Mouse (Mus musculus): ENCODE results near the gene Kctd18.

Kctd18 gene

DNA sequence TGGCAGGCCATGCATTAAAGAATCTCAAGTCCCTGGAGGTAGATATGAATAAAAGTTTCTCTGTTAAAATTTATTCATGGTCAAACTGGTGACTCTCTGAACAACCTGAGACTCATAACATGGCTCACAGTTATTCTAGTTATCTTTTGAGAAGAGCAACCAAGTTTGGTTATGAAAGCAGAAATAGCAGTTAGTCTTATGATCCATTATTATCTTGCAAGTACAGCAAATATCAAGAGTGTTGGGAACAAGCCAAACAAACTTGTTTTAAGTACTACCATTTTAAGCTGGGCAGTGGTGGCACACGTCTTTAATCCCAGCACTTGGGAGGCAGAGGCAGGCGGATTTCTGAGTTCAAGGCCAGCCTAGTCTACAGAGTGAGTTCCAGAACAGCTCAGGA, 27.5 kb downstream of the Kctd18 start:
- DNase-seq (ENCODE audit: low spot score in 2 of 2) = no peak

- no peak for DNase-seq (ENCODE audit: low spot score in 2 of 2)
Observed at GRCm38 (mm10) chr1:57989052-57989600, 29.6 kb downstream of the Kctd18 start.

DNA sequence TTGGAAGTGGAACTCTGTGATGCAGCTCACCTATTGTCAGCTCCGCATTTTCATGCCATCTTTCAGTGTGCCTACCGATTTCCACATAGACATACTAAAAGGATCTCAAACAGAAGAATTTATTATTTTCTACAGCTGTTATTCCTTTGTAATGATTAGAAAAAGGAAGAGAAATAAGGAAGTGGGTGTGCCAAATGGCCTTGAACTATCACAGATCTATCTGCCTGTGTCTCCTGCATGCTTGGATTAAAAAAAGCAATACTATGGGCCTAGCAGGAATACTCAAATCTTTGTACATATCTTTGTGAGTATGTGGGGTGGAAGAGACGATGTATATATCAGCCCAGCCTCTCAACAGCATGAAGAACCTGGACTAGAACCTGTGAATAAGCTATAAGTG, 41.9 kb downstream of the Kctd18 start:
- no peak for DNase-seq (ENCODE audit: low spot score in 2 of 2)

GRCm38 (mm10) chr1:57971588-57971987, 47.2 kb downstream of the Kctd18 start:
- DNase-seq (ENCODE audit: low spot score in 2 of 2) = no peak

DNA sequence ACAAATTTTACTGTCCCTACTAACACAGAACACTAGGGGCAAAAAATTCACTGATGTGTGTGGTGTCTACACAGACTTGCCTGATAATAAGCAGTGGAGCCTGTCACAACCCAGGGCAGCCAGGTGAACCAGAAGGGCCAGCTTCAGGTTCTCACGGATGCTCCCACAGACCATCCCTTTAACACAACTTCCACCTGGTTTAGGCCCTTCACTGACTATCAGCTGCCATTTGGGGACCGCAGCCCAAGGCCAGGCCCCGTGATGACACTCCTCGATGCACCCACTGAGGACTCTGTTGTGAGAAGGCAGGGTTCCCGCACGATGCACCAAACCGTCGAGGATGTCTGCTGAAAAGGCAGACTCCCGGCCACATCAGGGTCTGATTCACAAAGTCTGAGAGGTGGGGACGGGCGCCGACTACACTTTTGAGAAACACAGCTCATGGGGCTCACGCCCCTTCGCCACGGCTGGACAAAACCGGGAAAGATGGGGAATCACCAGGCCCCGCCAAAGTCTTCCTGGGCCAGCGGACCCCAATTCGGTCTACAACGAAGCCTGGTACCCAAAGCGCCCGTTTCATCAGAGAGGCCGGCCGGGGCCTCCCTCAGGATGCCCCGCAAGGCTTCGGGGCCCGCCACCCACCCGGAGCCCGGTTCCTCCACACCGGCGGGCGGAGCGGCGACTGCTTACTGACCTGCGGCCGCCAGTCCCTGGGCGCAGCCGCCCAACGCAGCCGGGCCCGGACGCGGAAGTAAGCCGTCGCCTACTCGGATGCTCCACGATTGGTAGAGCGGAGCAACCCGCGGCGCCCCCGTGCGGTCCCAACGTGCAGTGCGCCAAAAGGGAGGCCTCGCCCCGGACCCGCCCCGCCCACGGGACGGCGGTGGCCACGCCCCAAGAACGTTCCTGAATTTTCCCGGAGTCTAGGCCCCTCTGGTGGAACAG, 49.2 kb downstream of the Kctd18 start:
- peak; percentile 90 to 94 for DNase-seq (ENCODE audit: low spot score in 2 of 2)

GRCm38 (mm10) chr1:57955774-57956173, 63.0 kb downstream of the Kctd18 start:
- no peak for DNase-seq (ENCODE audit: low spot score in 2 of 2)

DNA sequence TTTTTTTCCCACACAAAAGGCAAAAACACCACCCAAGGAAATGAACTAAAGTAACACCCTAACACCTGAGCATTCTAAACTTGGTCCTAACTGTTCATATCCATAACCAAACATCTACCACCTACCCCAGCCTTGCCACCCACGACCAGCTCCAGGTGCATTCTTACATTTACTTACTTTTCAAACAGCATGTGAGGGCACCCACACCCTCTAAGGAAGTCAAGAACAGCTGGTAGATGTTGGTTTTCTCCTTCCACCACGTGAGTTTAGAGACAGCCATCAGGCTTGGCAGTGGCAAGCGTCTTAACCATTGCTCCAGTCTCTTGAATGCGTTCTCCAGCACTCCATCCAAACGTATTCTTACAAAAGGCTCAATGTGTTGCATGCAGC, 64.4 kb downstream of the Kctd18 start:
- no peak for DNase-seq (ENCODE audit: low spot score in 2 of 2)

DNA sequence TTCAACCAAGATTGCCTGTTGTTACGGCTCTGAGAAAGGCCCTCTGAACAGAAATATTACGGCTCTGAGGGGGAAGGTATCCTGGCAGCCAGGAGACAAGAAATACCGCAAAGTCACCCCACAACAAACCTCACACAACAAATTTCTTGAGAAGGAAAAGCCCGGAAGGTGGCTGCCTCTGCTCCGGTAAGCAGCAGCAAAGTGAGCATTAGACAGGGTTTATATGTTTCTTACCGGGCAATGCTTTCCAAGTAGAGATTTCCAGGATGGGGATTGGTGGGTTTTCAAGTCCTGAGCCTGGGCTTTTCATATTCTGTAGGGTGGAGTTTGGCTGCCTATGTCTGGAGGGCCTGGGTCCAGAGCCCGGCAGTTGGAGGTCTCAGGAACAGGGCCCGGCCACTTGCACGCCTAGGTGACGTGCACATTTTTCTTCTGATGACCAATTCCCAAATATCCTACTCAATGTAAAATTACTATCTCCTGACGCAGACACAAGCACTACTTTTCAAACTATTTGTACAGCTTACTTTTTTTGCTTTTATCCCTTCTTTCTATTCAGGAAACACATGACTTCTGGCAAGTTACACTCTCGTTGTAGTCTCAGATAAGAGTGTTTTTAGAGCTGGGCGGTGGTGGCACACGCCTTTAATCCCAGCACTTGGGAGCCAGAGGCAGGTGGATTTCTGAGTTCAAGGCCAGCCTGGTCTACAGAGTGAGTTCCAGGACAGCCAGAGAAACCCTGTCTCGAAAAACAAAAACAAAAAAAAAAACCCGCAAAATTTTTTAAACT, 65.0 kb downstream of the Kctd18 start:
- DNase-seq (ENCODE audit: low spot score in 2 of 2) = no peak

DNA sequence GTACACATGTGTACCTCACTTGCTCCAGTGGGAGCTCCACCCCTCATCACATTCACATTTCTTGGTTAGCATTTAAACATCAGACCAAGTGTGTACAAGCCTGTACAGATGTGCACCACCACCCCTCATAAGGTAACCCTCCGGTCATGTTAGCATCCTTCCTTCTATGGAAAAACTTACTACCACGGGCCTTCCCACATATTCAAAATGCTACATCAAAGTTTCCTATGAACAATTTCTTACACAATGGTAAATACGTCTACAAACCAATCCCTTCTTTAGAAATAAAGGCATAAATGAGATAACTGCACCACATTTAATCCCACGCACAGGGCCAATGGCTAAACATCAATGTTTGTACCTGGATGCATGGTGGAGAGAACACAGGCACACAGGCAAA, 66.2 kb downstream of the Kctd18 start:
- DNase-seq (ENCODE audit: low spot score in 2 of 2) = no peak

GRCm38 (mm10) chr1:57949716-57950115, 69.0 kb downstream of the Kctd18 start:
- no peak for DNase-seq (ENCODE audit: low spot score in 2 of 2)

GRCm38 (mm10) chr1:57949195-57949594, 69.6 kb downstream of the Kctd18 start:
- DNase-seq (ENCODE audit: low spot score in 2 of 2) = no peak

DNA sequence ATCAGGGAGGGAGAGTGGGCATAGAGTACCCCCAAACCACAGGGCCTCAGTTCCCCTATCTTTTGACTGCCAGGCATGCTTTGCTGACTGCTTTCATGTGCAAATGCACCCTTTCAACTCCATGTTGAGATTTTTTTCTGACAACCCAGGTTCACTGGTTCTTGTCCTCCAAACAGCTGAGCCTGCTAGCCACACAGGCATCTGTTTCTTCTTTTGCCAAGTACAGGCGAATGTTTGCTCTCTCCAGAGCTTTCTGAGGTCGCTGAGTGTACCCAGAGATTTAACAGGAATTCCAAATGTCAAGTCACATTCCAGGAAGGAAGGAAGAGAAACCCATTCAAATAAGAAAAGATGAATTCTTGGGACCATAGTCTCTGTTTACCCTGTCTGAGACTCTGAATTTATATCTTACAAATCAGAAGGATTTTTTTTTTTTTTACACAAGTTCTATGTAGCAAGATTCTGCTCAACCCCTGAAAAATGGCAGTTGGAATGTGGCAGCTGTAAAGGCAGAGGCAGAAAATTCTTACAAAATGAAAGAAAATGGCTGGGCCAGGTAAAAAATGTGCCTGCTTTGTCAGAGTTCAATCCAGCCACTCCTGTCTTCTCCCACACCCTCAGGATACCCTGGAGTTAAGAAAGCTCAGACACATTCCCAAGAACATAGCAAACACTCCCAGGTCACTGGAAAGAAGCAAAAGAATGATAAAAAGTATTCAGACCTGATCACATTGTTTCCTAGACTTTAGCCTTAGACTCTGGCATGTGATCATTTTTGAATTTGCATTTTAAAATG, 71.0 kb downstream of the Kctd18 start:
- no peak for DNase-seq (ENCODE audit: low spot score in 2 of 2)

- no peak for DNase-seq (ENCODE audit: low spot score in 2 of 2)
Observed at GRCm38 (mm10) chr1:57942215-57942614, 76.5 kb downstream of the Kctd18 start.

DNA sequence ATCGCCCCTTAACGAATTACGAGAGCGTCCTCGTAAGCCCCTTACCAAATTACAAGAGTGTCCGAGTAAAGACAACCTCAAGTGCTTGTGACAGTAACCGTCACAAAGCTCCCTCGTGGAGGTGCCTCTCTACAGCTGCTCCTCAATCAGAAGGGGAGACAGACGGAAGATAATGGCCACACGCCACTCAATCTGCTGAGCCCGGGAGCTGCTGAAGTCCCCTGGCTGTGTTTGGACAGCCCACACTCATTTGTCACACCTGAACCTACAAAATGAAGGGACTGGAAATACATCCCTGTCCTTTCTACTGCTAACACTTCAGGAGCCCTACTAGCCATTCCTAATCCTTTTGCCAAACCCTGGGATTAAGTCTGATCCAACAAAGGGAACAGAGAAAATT, 77.0 kb downstream of the Kctd18 start:
- no peak for DNase-seq (ENCODE audit: low spot score in 2 of 2)

GRCm38 (mm10) chr1:57941095-57941494, 77.7 kb downstream of the Kctd18 start:
- DNase-seq (ENCODE audit: low spot score in 2 of 2) = no peak

DNA sequence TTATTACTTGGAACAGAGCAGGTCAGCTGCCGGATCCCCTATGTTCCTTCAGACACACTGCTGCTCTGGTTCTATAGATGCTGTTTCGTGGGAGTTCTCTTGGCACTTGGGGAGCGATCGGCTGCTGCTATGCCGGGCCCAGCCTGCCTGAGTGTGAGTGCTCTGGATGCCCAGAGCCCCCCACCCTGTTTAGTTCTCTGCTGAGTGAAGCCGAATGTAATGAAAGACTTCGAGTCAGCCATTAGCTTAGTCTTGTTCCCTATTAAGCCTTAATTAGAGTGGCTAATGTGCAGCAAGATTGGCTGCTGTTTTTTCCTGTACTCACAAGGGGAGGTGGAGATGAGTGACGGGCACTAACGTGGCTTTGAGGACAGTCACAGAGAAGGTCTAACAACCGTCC, 78.1 kb downstream of the Kctd18 start:
- no peak for DNase-seq (ENCODE audit: low spot score in 2 of 2)

DNA sequence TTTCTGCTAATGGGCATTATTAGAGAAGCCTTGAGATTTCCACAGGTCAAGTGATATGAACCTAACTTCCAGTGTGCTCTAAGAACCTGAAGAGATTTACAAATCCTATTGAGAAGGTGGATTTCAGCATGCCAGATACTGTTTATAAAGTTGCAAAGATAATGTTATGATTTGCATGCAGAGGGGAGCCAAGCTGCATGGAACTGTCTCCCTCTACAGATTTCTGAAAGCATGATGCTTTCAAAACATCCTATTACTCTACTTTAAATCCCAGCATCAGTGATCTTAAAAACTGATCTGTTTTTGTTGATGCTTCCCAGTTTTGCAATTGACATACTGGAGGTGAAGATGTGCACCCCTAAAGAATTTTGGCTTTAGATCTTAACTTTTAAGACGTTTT, 84.5 kb downstream of the Kctd18 start:
- no peak for DNase-seq (ENCODE audit: low spot score in 2 of 2)

DNA sequence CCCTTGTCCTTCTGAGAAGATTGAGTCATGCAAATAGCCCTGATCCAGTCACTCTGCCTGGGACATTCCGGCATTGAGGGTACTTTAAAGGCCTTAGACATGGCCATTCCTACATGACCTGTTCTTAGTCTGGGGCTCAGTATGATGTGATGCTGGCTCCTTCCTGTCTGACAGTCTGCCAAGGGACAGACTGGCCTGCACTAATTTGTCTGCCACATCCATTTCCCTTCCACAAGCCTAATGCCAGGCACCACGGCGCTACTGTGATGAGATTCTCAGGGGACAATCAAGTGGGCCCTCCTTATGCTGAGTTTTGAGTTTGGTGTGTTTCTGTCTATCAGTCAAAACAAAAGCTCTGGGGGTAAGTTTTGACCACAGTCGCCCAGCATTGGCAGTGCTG, 100.2 kb downstream of the Kctd18 start:
- DNase-seq (ENCODE audit: low spot score in 2 of 2) = no peak

GRCm38 (mm10) chr1:57917342-57917741, 101.4 kb downstream of the Kctd18 start:
- no peak for DNase-seq (ENCODE audit: low spot score in 2 of 2)

DNA sequence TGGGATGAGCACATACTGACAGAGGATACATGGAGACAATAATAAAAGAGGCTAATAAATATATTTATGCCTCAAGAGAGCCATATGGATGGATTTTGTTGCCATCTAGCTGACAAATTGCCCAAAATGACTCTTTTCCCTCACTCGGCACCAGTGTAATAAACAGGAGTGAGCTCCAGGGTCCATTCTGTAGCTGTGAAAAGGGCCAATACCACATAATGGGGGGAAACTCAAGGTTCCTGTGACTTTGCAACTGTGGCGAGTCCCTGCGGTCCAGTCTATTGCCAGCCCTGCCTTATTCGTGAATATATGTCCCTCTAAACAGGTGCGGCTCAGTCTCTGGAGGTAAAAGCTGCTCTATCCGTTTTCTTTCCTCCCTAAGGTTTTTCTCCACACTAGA, 107.2 kb downstream of the Kctd18 start:
- DNase-seq (ENCODE audit: low spot score in 2 of 2) = no peak

- DNase-seq (ENCODE audit: low spot score in 2 of 2) = no peak
Observed at GRCm38 (mm10) chr1:57906312-57906711, 112.4 kb downstream of the Kctd18 start.

DNA sequence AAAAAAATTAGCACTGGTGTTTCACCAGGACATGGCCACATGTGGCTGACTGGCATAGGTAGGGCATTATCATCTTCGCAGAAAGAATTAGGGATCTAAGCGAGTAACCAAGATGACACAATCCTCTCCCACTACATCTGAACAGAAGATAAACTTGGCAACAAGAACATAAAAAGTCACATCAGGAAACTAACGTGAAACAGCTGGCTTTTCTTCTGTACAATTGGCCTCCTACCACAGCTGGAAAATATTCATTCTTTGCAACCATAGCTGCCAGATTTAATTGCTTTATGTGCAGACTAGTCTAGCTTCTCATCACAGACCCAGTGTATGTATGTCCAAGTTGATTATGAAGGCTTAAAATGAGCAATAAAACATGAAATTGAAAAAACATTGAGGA, 112.8 kb downstream of the Kctd18 start:
- no peak for DNase-seq (ENCODE audit: low spot score in 2 of 2)
